Mouse (Mus musculus) CH12.LX (cell line): ENCODE measurements around the gene Rusc2. TPM values are rescaled to one million over a fixed set of nuclear protein-coding genes. Genes with fewer than 3 reads are reported as not detected.

Experiments used
- DNase-seq: peaks from one replicate; pipeline ENCODE4 v3.0.0-alpha.2; 2013; ENCODE audit errors: extremely low read depth
- H3K27ac ChIP-seq: 2 replicates; pipeline ENCODE4 v1.5.1; 2012; ENCODE audit warnings: low read depth, mild to moderate bottlenecking, control low read depth, moderate library complexity; ENCODE audit not compliant: insufficient read depth
- H3K27me3 ChIP-seq: replicated peaks from 2 replicates; pipeline ENCODE3; 2012; ENCODE audit warnings: inconsistent platforms
- H3K36me3 ChIP-seq, 2 experiments: replicated peaks in 1 of 2; 2 replicates each; pipeline versions ENCODE3 to v1.6.1; 2012; ENCODE audit warnings: inconsistent platforms in 1 of 2, low read length in 1 of 2, mild to moderate bottlenecking in 1 of 2, mixed read lengths in 1 of 2, moderate library complexity in 1 of 2; ENCODE audit not compliant: control insufficient read depth in 1 of 2, insufficient read depth in 1 of 2
- H3K4me1 ChIP-seq, 2 experiments: 2 replicates each; pipeline ENCODE4 v1.6.1; 2012; ENCODE audit warnings: inconsistent platforms in 1 of 2, moderate library complexity in 1 of 2; ENCODE audit not compliant: insufficient read depth in 2 of 2, control insufficient read depth in 1 of 2
- H3K4me2 ChIP-seq: 2 replicates; pipeline ENCODE4 v1.6.1; 2012; ENCODE audit warnings: low read depth, mild to moderate bottlenecking, control low read depth; ENCODE audit not compliant: poor library complexity, insufficient read depth, severe bottlenecking
- H3K4me3 ChIP-seq, 3 experiments: fragments of 150-350 bp in 1 of 3; sonication (generic) in 1 of 3; replicated peaks in 1 of 3; 2 replicates each; pipeline versions ENCODE3 to v1.5.1; 2011 to 2012; ENCODE audit warnings: low read depth in 2 of 3, low read length in 2 of 3, mild to moderate bottlenecking in 2 of 3, moderate library complexity in 2 of 3, control low read depth in 1 of 3, improper control_type of control experiment in 1 of 3, inconsistent platforms in 1 of 3, mixed read lengths in 1 of 3; ENCODE audit not compliant: poor library complexity in 1 of 3
- H3K79me2 ChIP-seq: replicated peaks from 2 replicates; pipeline ENCODE4 v1.6.1; 2012; ENCODE audit warnings: mild to moderate bottlenecking, moderate library complexity; ENCODE audit not compliant: control insufficient read depth, poor library complexity, insufficient read depth, severe bottlenecking; ENCODE audit errors: extremely low read depth
- H3K9ac ChIP-seq: 2 replicates; pipeline ENCODE4 v1.6.1; 2012; ENCODE audit warnings: low read depth, mild to moderate bottlenecking, control low read depth, moderate library complexity; ENCODE audit not compliant: insufficient read depth
- H3K9me3 ChIP-seq: replicated peaks from 2 replicates; pipeline ENCODE3; 2012; ENCODE audit warnings: low read length, inconsistent platforms, mixed read lengths
- BHLHE40 ChIP-seq: IDR thresholded peaks from 2 replicates; pipeline ENCODE4 v1.6.1; 2011; ENCODE audit warnings: mild to moderate bottlenecking, low read depth, low read length, improper control_type of control experiment
- CHD1 ChIP-seq: IDR thresholded peaks from 2 replicates; pipeline ENCODE4 v1.6.1; 2012; ENCODE audit warnings: low read depth, low read length, improper control_type of control experiment, inconsistent platforms
- ETS1 ChIP-seq: conservative IDR thresholded peaks from 2 replicates; pipeline ENCODE4 v1.6.1; 2012; ENCODE audit warnings: low read depth, mild to moderate bottlenecking, inconsistent platforms, low read length, improper control_type of control experiment, moderate library complexity
- GABPA ChIP-seq: IDR thresholded peaks from 2 replicates; pipeline ENCODE4 v1.6.1; 2012; ENCODE audit warnings: low read depth, low read length, improper control_type of control experiment, inconsistent platforms; ENCODE audit not compliant: insufficient replicate concordance
- IRF4 ChIP-seq: IDR thresholded peaks from 2 replicates; pipeline ENCODE4 v1.6.1; 2014; ENCODE audit warnings: low read depth, mild to moderate bottlenecking, inconsistent platforms, low read length, improper control_type of control experiment
- KAT2A ChIP-seq: IDR thresholded peaks from 2 replicates; pipeline ENCODE4 v1.6.1; 2012; ENCODE audit warnings: low read length, improper control_type of control experiment, inconsistent platforms; ENCODE audit not compliant: insufficient replicate concordance
- MAX ChIP-seq: IDR thresholded peaks from 2 replicates; pipeline ENCODE4 v1.6.1; 2011; ENCODE audit warnings: low read length, improper control_type of control experiment
- MEF2A ChIP-seq: IDR thresholded peaks from 2 replicates; pipeline ENCODE4 v1.6.1; 2014; ENCODE audit warnings: low read depth, mild to moderate bottlenecking, inconsistent platforms, low read length, improper control_type of control experiment, borderline replicate concordance
- PAX5 ChIP-seq: IDR thresholded peaks from 2 replicates; pipeline ENCODE4 v1.6.1; 2012; ENCODE audit warnings: low read length, inconsistent platforms, mixed read lengths
- RAD21 ChIP-seq: IDR thresholded peaks from 2 replicates; pipeline ENCODE4 v1.6.1; 2011; ENCODE audit warnings: low read depth, mild to moderate bottlenecking, low read length, improper control_type of control experiment, moderate library complexity
- RCOR1 ChIP-seq: conservative IDR thresholded peaks from 2 replicates; pipeline ENCODE4 v1.6.1; 2012; ENCODE audit warnings: low read depth, mild to moderate bottlenecking, inconsistent platforms, low read length, improper control_type of control experiment
- SIN3A ChIP-seq: IDR thresholded peaks from 2 replicates; pipeline ENCODE4 v1.6.1; 2012; ENCODE audit warnings: low read length, improper control_type of control experiment, inconsistent platforms
- TBP ChIP-seq: conservative IDR thresholded peaks from 2 replicates; pipeline ENCODE4 v1.6.1; 2011; ENCODE audit warnings: low read depth, low read length, improper control_type of control experiment
- USF1 ChIP-seq: IDR thresholded peaks from 2 replicates; pipeline ENCODE4 v1.6.1; 2014; ENCODE audit warnings: low read depth, mild to moderate bottlenecking, inconsistent platforms, low read length, improper control_type of control experiment
- USF2 ChIP-seq: conservative IDR thresholded peaks from 2 replicates; pipeline ENCODE4 v1.6.1; 2011; ENCODE audit warnings: low read depth, low read length, improper control_type of control experiment
- ZC3H11A ChIP-seq: IDR thresholded peaks from 2 replicates; pipeline ENCODE4 v1.6.1; 2012; ENCODE audit warnings: low read depth, mild to moderate bottlenecking, inconsistent platforms, low read length, improper control_type of control experiment
- ZNF384 ChIP-seq: IDR thresholded peaks from 2 replicates; pipeline ENCODE4 v1.6.1; 2012; ENCODE audit warnings: low read depth, low read length, improper control_type of control experiment, inconsistent platforms
- dilution Hi-C: fragments of 300-500 bp; cut with MboI; formaldehyde crosslinking; loops from 2 replicates; pipeline ENCODE4 v1.14.3; 2020; ENCODE audit warnings: low sequenced_read_pairs; ENCODE audit not compliant: extremely low pct_unique_long_range_greater_than_20kb, extremely low pct_ligation_motif_present
- in situ Hi-C: fragments of 300-500 bp; cut with MboI; formaldehyde crosslinking; loops from 3 replicates; pipeline ENCODE4 v1.14.3; 2019; ENCODE audit warnings: low sequenced_read_pairs, low pct_ligation_motif_present, low pct_unique_long_range_greater_than_20kb, mixed read lengths
- polyA plus RNA-seq: library from polyadenylated mRNA; unstranded; fragments of >175 nt; gene quantifications from 2 replicates; pipeline ENCODE4 v1.2.1, GENCODE M21; 2012; ENCODE audit warnings: low read depth; ENCODE audit not compliant: insufficient read length
- total RNA-seq, 2 experiments: library from RNA; depleted of rRNA; stranded (reverse); fragments of 300-350 nt in 1 of 2; fragments of >200 nt in 1 of 2; gene quantifications; 2 replicates each; pipeline ENCODE4 v1.2.3; 2012 to 2014

The Rusc2 gene
- total and polyA plus RNA-seq, 3 experiments: not detected

- TF ChIP-seq ZNF384 (no peak), BHLHE40 (no peak)
- Histone ChIP-seq H3K36me3 (no peaks in the 10 kb centered on the region), H3K9me3 (no peaks in the 10 kb centered on the region), H3K9ac (no peak overlapping the region), H3K4me1 (peaks cover 4 to 5% of the 10 kb centered on the region in 2 experiments; a peak in 2 of 4 replicates), H3K4me2 (no peak overlapping the region), H3K79me2 (no peaks in the 10 kb centered on the region), H3K27ac (no peak overlapping the region), H3K27me3 (peaks cover 10% of the 10 kb centered on the region), H3K4me3 (no peak overlapping the region)
- dilution Hi-C loops (no loop called here), in situ Hi-C loops (no loop called here)
- no peak for DNase-seq
Measured at GRCm38 (mm10) chr4:43391521-43392050, 9.8 kb downstream of the Rusc2 start.

GRCm38 (mm10) chr4:43394345-43394891 lies 12.6 kb downstream of the Rusc2 start:
- in situ Hi-C loops (no loop called here), dilution Hi-C loops (no loop called here)
- Histone ChIP-seq H3K36me3 (no peaks in the 10 kb centered on the region), H3K79me2 (no peaks in the 10 kb centered on the region), H3K27ac (no peak overlapping the region), H3K4me2 (no peak overlapping the region), H3K27me3 (peaks cover 16% of the 10 kb centered on the region), H3K4me1 (peaks cover 2 to 4% of the 10 kb centered on the region in 2 experiments; a peak in 1 of 4 replicates), H3K9me3 (no peaks in the 10 kb centered on the region), H3K9ac (no peak overlapping the region), H3K4me3 (no peak overlapping the region)
- TF ChIP-seq MEF2A (no peak), MAX (no peak), ETS1 (no peak), IRF4 (no peak), ZC3H11A (no peak), RAD21 (no peak), GABPA (no peak), KAT2A (no peak), USF2 (no peak), CHD1 (no peak), PAX5 (no peak), SIN3A (no peak), RCOR1 (no peak), TBP (no peak), USF1 (no peak)
- no peak for DNase-seq
